Mouse (Mus musculus): ENCODE measurements around the gene Naa35. TPM values are rescaled to one million over a fixed set of nuclear protein-coding genes. Genes with fewer than 3 reads are reported as not detected.

Naa35 gene
- polyA plus RNA-seq, 1 experiment from 2014 or later = 177 TPM

DNA sequence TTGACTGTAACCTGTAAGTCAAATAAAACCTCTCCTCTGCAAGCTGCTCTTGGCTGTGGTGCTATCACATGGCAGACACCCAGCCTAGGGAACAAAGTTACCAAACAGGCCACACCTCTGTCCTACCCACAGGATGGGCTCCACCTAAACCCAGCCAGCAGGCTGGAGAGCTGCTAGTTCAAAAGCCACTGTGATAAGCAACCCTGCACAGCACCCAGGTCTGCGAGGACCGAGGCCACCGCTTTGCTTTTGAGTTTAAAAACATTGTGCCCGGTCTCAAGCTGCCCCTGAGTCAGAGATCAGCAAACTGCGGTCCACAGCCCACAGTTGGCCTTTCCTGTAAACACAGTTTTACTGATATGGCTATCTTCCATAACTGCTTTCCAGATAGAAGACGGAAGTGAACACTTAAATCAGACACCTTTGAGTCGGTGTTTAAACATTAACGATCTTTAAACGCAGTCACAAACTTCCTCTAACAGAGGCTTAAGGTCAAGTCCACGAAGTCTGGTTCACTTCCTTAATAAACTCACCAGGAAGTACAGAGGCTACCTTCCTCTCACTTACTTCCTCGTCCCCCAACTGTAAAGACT lies 83.5 kb downstream of the Naa35 start:
- no peak for ATAC-seq
- Histone ChIP-seq H3K4me1 (replicated peaks; ENCODE audit: control insufficient read depth, insufficient read depth, low read length) (peaks cover 19% of the 10 kb centered on the region), H3K9me3 (ENCODE audit: control insufficient read depth, low read length) (no peaks in the 10 kb centered on the region), H3K4me2 (ENCODE audit: low read length) (no peak overlapping the region), H3K27ac (ENCODE audit: low read length) (no peak overlapping the region), H3K9ac (replicated peaks; ENCODE audit: low read depth, low read length) (no peak overlapping the region), H3K4me3 (replicated peaks; ENCODE audit: low read length) (no peak overlapping the region), H3K27me3 (replicated peaks; ENCODE audit: control insufficient read depth, insufficient read depth, low read length) (no peaks in the 10 kb centered on the region), H3K36me3 (ENCODE audit: control insufficient read depth, insufficient read depth) (no peaks in the 10 kb centered on the region; the same call in 1 of the 2 replicates)
- WGBS = 76% methylated on average over 11 of the region's 11 CpGs

GRCm38 (mm10) chr13:59669946-59670345 lies 84.9 kb downstream of the Naa35 start:
- 77% methylated on average over 10 of the region's 10 CpGs for WGBS
- no peak overlapping the region for H3K9ac ChIP-seq (replicated peaks; ENCODE audit: low read depth, low read length)
- H3K4me2 ChIP-seq (ENCODE audit: low read length) = no peak overlapping the region
- ATAC-seq = no peak
- H3K9me3 ChIP-seq (ENCODE audit: control insufficient read depth, low read length) = no peaks in the 10 kb centered on the region
- no peak overlapping the region for H3K4me3 ChIP-seq (replicated peaks; ENCODE audit: low read length)
- no peaks in the 10 kb centered on the region for H3K36me3 ChIP-seq (ENCODE audit: control insufficient read depth, insufficient read depth)
- H3K4me1 ChIP-seq (replicated peaks; ENCODE audit: control insufficient read depth, insufficient read depth, low read length) = peaks cover 25% of the 10 kb centered on the region
- no peak overlapping the region for H3K27ac ChIP-seq (ENCODE audit: low read length)
- H3K27me3 ChIP-seq (replicated peaks; ENCODE audit: control insufficient read depth, insufficient read depth, low read length) = no peaks in the 10 kb centered on the region

GRCm38 (mm10) chr13:59671521-59671920 lies 86.5 kb downstream of the Naa35 start:
- WGBS = 72% methylated on average over 2 of the region's 2 CpGs
- H3K4me2 ChIP-seq (ENCODE audit: low read length) = no peak overlapping the region

DNA sequence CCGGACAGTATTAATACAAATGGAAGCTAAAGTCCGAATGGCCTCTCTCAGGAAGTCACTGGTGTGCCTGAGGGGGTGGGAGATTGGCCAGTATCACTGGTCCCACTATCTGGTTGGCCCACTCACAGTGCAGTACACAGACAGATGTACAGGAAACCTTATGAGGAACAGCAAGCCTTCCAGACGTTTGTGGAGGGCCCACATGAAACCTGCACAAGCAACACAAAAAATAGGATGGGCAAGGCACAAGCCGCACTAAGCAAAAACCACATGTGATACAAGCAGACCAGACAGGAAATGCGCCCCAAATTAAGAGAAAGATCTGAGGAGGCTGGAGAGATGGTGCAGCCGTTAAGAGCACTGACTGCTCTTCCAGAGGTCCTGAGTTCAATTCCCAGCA lies 87.2 kb downstream of the Naa35 start:
- Histone ChIP-seq H3K9ac (replicated peaks; ENCODE audit: low read depth, low read length) (no peak overlapping the region), H3K27ac (ENCODE audit: low read length) (peak overlapping the region; percentile 16; the same call in 1 of the 2 replicates), H3K9me3 (ENCODE audit: control insufficient read depth, low read length) (no peaks in the 10 kb centered on the region), H3K4me1 (replicated peaks; ENCODE audit: control insufficient read depth, insufficient read depth, low read length) (peaks cover 25% of the 10 kb centered on the region), H3K36me3 (ENCODE audit: control insufficient read depth, insufficient read depth) (no peaks in the 10 kb centered on the region), H3K4me3 (replicated peaks; ENCODE audit: low read length) (no peak overlapping the region), H3K4me2 (ENCODE audit: low read length) (0 out of 2 replicates have a peak overlapping the region, but pooled peaks have one; percentile 1), H3K27me3 (replicated peaks; ENCODE audit: control insufficient read depth, insufficient read depth, low read length) (no peaks in the 10 kb centered on the region)
- no peak for ATAC-seq
- WGBS = 76% methylated on average over 6 of the region's 6 CpGs

More at GRCm38 (mm10) chr13:59671521-59671920, 86.5 kb downstream of the Naa35 start:
- H3K4me1 ChIP-seq (replicated peaks; ENCODE audit: control insufficient read depth, insufficient read depth, low read length) = peaks cover 25% of the 10 kb centered on the region
- 0 out of 2 replicates have a peak overlapping the region, but pooled peaks have one; percentile 5 for H3K27ac ChIP-seq (ENCODE audit: low read length)
- ATAC-seq = no peak
- no peak overlapping the region for H3K9ac ChIP-seq (replicated peaks; ENCODE audit: low read depth, low read length)
- no peak overlapping the region for H3K4me3 ChIP-seq (replicated peaks; ENCODE audit: low read length)
- H3K27me3 ChIP-seq (replicated peaks; ENCODE audit: control insufficient read depth, insufficient read depth, low read length) = no peaks in the 10 kb centered on the region
- H3K36me3 ChIP-seq (ENCODE audit: control insufficient read depth, insufficient read depth) = no peaks in the 10 kb centered on the region
- H3K9me3 ChIP-seq (ENCODE audit: control insufficient read depth, low read length) = no peaks in the 10 kb centered on the region

DNA sequence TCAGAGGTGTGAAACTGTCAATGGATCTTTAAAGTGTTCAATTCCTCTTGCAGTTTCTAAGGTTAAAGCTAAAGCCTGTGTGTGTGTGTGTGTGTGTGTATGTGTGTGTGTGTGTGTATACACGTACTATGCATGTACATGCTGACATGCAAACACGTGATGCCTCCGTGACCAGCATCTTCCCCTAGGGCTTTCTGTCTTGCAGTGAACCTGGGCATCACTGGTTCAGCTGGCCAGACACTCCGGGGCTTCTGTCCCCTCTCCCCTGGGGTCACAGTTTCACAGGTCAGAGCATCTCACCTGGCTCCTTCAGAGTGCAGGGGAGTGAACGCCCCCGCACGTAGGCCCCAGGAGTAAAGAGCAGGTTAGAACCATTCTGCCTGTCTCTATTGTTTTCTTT lies 88.5 kb downstream of the Naa35 start:
- no peaks in the 10 kb centered on the region for H3K27me3 ChIP-seq (replicated peaks; ENCODE audit: control insufficient read depth, insufficient read depth, low read length)
- peak overlapping the region; percentile 59 for H3K4me2 ChIP-seq (ENCODE audit: low read length)
- no peaks in the 10 kb centered on the region for H3K9me3 ChIP-seq (ENCODE audit: control insufficient read depth, low read length)
- peak overlapping the region; percentile 62 for H3K27ac ChIP-seq (ENCODE audit: low read length)
- H3K9ac ChIP-seq (replicated peaks; ENCODE audit: low read depth, low read length) = peak overlapping the region; percentile 58
- 13% methylated on average over 7 of the region's 7 CpGs for WGBS
- no peak for ATAC-seq
- no peaks in the 10 kb centered on the region for H3K36me3 ChIP-seq (ENCODE audit: control insufficient read depth, insufficient read depth)
- H3K4me3 ChIP-seq (replicated peaks; ENCODE audit: low read length) = peak overlapping the region; percentile 35
- H3K4me1 ChIP-seq (replicated peaks; ENCODE audit: control insufficient read depth, insufficient read depth, low read length) = peaks cover 22% of the 10 kb centered on the region

GRCm38 (mm10) chr13:59674215-59674614 lies 89.2 kb downstream of the Naa35 start:
- Histone ChIP-seq H3K4me2 (ENCODE audit: low read length) (peak overlapping the region; percentile 59), H3K9ac (replicated peaks; ENCODE audit: low read depth, low read length) (peak overlapping the region; percentile 85), H3K36me3 (ENCODE audit: control insufficient read depth, insufficient read depth) (no peaks in the 10 kb centered on the region), H3K4me3 (replicated peaks; ENCODE audit: low read length) (peak overlapping the region; percentile 74), H3K27ac (ENCODE audit: low read length) (peak overlapping the region; percentile 85), H3K9me3 (ENCODE audit: control insufficient read depth, low read length) (no peaks in the 10 kb centered on the region), H3K27me3 (replicated peaks; ENCODE audit: control insufficient read depth, insufficient read depth, low read length) (no peaks in the 10 kb centered on the region), H3K4me1 (replicated peaks; ENCODE audit: control insufficient read depth, insufficient read depth, low read length) (peaks cover 22% of the 10 kb centered on the region)
- WGBS = 1% methylated on average over 3 of the region's 3 CpGs
- peak; percentile 13; the same call in 1 of the 2 replicates for ATAC-seq

GRCm38 (mm10) chr13:59674761-59675150 lies 89.7 kb downstream of the Naa35 start:
- peak overlapping the region; percentile 85 for H3K27ac ChIP-seq (ENCODE audit: low read length)
- under 1% methylated on average over 13 of the region's 13 CpGs for WGBS

GRCm38 (mm10) chr13:59675151-59676011 lies 90.3 kb downstream of the Naa35 start, which contains the start of gene Golm1:
Golm1 (minus strand) TSS chr13:59675811.
- under 1% methylated on average over 41 of the region's 61 CpGs for WGBS
- H3K9ac ChIP-seq (replicated peaks; ENCODE audit: low read depth, low read length) = peak within 1 kb of the TSS; percentile 85
- H3K9me3 ChIP-seq (ENCODE audit: control insufficient read depth, low read length) = no peaks in the 10 kb centered on the region
- peak within 1 kb of the TSS; percentile 85 for H3K27ac ChIP-seq (ENCODE audit: low read length)
- H3K4me2 ChIP-seq (ENCODE audit: low read length) = peak within 1 kb of the TSS; percentile 59
- peak within 1 kb of the TSS; percentile 74 for H3K4me3 ChIP-seq (replicated peaks; ENCODE audit: low read length)
- H3K4me1 ChIP-seq (replicated peaks; ENCODE audit: control insufficient read depth, insufficient read depth, low read length) = peaks cover 22% of the 10 kb centered on the region
- peak; percentile 77 for ATAC-seq
- no peaks in the 10 kb centered on the region for H3K27me3 ChIP-seq (replicated peaks; ENCODE audit: control insufficient read depth, insufficient read depth, low read length)
- H3K36me3 ChIP-seq (ENCODE audit: control insufficient read depth, insufficient read depth) = no peaks in the 10 kb centered on the region

More at GRCm38 (mm10) chr13:59674761-59675150, 89.7 kb downstream of the Naa35 start:
- peak overlapping the region; percentile 85 for H3K9ac ChIP-seq (replicated peaks; ENCODE audit: low read depth, low read length)
- peak overlapping the region; percentile 74 for H3K4me3 ChIP-seq (replicated peaks; ENCODE audit: low read length)
- H3K4me2 ChIP-seq (ENCODE audit: low read length) = peak overlapping the region; percentile 59
- no peaks in the 10 kb centered on the region for H3K36me3 ChIP-seq (ENCODE audit: control insufficient read depth, insufficient read depth)
- no peaks in the 10 kb centered on the region for H3K9me3 ChIP-seq (ENCODE audit: control insufficient read depth, low read length)
- peaks cover 22% of the 10 kb centered on the region for H3K4me1 ChIP-seq (replicated peaks; ENCODE audit: control insufficient read depth, insufficient read depth, low read length)
- H3K27me3 ChIP-seq (replicated peaks; ENCODE audit: control insufficient read depth, insufficient read depth, low read length) = no peaks in the 10 kb centered on the region
- 0 out of 2 replicates have a peak, but pooled peaks have one; percentile 24 for ATAC-seq
